Mouse (Mus musculus) layer of hippocampus, adult 2 months (tissue): ENCODE measurements around the gene Lsm3. TPM values are rescaled to one million over a fixed set of nuclear protein-coding genes. Genes with fewer than 3 reads are reported as not detected.

ENCODE experiments used
- DNase-seq, 2 experiments: peaks; one replicate each; pipeline ENCODE4 v3.0.0; 2022; ENCODE audit warnings: low spot score in 2 of 2
- H3K27ac ChIP-seq: fragments of 200-600 bp; 2 replicates; pipeline ENCODE4 v1.8.1; 2022
- H3K4me3 ChIP-seq: fragments of 200-600 bp; 2 replicates; pipeline ENCODE4 v1.8.1; 2022; ENCODE audit warnings: mild to moderate bottlenecking
- CTCF ChIP-seq: fragments of 200-600 bp; conservative IDR thresholded peaks from 2 replicates; pipeline ENCODE4 v1.8.1; 2022; ENCODE audit warnings: antibody characterized with exemption, mild to moderate bottlenecking, moderate library complexity
- total RNA-seq, 2 experiments: library from RNA; stranded (reverse); gene quantifications; 2 replicates each; pipeline ENCODE4 v1.2.3; 2021

Gene Lsm3
- total RNA-seq, 2 experiments from 2014 or later: 35.0 to 36.9 TPM

DNA sequence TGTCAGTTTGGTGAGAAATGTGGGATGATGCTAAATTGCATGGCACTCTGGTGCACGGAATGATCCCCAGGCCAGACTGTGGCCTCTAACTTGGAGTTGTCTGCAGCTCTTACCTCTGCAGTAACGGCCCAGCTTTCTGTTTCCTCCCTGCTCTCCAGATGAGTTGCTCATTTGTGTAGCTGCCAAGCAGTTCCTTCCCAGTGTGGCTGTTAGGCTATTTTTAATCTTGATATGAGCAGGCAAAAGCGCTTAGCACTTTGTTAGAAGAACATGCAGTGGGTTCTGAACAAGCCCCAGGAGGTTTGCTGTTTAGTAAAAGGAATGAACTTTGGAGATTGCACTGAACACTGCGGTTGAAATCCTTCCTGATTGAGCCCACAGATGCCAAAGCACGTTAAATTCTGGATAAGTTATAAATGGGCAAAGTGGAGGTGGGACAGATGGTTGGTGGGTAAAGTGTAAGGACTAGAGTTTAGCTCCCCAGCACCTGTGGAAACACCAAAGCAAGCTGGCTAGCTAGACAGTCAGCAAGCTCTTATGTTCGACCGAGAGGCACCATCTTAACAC lies 2.8 kb downstream of the Lsm3 start:
- no peak for TF ChIP-seq CTCF
- no peak overlapping the region for H3K27ac ChIP-seq
- DNase-seq: no peak
- H3K4me3 ChIP-seq: no peak overlapping the region

DNA sequence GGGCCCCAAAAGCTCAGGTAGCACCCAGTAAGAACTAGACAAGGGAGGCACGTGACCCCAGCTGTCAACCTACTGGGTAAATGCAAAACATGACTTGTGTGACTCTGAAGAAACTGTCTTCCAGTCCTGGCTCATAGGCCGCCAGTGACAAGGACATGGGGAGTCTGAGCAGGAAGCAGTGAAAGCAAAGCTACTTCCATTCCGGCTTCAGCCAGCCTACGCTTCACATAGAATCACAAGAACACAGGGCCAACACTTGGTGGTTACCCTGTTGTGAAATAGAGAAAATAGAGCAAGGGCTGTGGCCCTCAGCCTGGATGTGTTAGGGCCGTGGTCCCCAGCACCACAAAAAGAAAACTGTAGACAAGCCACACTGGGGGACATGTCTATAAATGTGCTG lies 7.1 kb downstream of the Lsm3 start:
- DNase-seq: no peak
- no peak overlapping the region for H3K27ac ChIP-seq
- no peak overlapping the region for H3K4me3 ChIP-seq
- TF ChIP-seq CTCF: no peak

GRCm38 (mm10) chr6:91525544-91525943 lies 9.8 kb downstream of the Lsm3 start:
- Histone ChIP-seq H3K27ac (no peak overlapping the region), H3K4me3 (no peak overlapping the region)
- DNase-seq: no peak
- TF ChIP-seq CTCF: no peak

GRCm38 (mm10) chr6:91527227-91527860 lies 11.6 kb downstream of the Lsm3 start:
- DNase-seq: peak; percentile 36 to 41
- H3K27ac ChIP-seq: 0 out of 2 replicates have a peak overlapping the region, but pooled peaks have one; percentile 33
- TF ChIP-seq CTCF: peak; percentile 90
- H3K4me3 ChIP-seq: no peak overlapping the region

GRCm38 (mm10) chr6:91528265-91528664 lies 12.5 kb downstream of the Lsm3 start:
- no peak for TF ChIP-seq CTCF
- Histone ChIP-seq H3K4me3 (no peak overlapping the region), H3K27ac (no peak overlapping the region)
- DNase-seq: no peak

DNA sequence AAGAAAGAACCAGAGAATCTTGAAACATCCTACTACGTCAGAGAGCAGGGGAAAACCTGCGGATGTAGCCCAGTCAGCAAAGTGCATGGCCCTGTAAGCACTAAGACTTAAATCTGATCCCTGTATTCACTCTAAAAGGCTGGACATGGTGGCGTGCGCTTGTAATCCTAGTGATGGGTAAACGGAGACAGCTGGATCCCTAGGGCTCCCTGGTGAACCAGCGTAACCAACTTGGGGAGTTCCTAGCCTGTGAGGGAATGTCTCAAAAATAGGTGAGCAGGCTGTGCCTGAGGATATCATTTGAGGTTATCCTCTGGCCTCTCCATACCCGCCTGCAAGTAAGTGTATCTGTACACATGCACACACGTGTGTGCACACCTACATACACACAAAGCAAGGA lies 14.9 kb downstream of the Lsm3 start:
- H3K27ac ChIP-seq: no peak overlapping the region
- H3K4me3 ChIP-seq: no peak overlapping the region
- no peak for DNase-seq
- TF ChIP-seq CTCF: no peak

DNA sequence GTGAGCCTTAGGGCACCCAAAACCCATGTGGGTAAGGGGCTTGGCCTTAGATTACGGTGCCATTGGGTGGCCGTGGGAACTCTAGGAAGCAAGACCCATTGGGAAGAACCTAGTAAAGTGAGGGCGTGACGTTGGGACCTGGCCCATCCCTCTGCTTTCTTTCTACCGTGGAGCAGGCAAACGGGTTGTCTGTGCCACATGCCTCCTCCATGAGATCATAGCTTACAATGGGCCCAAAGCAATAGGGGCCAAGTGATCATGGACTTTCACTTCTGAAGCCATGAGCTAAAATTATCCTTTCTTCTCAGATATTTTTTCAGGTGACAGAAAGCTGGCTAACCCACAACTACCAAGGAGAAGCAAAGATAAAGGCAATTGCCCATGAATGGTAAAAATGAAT lies 15.5 kb downstream of the Lsm3 start:
- no peak for DNase-seq
- Histone ChIP-seq H3K4me3 (no peak overlapping the region), H3K27ac (no peak overlapping the region)
- no peak for TF ChIP-seq CTCF

DNA sequence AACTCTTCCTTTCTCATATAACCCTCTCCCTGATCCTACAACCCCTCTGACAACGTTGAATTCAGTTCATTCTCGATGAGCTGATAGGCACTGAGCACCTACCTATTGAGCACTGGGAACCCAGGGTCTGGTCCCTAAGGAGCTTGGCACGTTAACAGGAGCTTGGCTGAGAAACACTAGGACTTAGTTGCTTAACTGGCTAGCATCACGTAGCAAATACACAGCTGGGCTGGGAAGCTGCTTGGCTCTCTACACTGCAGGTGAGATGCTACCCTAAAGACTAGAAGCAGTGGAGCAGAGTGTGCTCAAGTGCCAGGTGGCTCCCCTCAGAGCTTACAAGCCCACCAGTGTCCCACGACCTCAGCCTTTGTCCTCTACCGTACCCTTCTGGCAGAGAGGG lies 16.9 kb downstream of the Lsm3 start:
- Histone ChIP-seq H3K4me3 (no peak overlapping the region), H3K27ac (no peak overlapping the region)
- no peak for TF ChIP-seq CTCF
- DNase-seq: no peak

GRCm38 (mm10) chr6:91533359-91533758 lies 17.6 kb downstream of the Lsm3 start:
- no peak for TF ChIP-seq CTCF
- no peak for DNase-seq
- Histone ChIP-seq H3K27ac (no peak overlapping the region), H3K4me3 (no peak overlapping the region)

DNA sequence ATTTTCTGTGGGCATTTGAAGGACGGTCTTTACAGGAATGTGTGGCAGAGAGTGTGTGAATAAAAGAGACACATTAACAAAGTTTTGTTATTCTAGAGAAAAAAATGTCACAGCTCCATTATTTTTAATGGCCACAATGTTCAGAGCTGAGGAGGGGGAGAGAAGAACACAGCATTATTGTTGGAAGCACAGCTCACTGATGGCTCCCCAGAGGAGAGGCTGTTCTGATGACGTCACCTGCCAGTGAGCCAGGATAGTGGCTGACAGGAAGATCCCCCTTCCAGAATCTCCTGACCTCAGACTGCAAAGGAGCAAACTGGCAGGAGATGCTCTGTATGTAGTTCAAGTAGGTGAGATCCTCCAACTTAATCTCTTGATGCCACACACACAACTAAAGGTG lies 18.0 kb downstream of the Lsm3 start:
- H3K27ac ChIP-seq: no peak overlapping the region
- no peak for TF ChIP-seq CTCF
- DNase-seq: no peak
- no peak overlapping the region for H3K4me3 ChIP-seq

GRCm38 (mm10) chr6:91534268-91534667 lies 18.5 kb downstream of the Lsm3 start:
- Histone ChIP-seq H3K4me3 (no peak overlapping the region), H3K27ac (no peak overlapping the region)
- no peak for DNase-seq
- no peak for TF ChIP-seq CTCF

DNA sequence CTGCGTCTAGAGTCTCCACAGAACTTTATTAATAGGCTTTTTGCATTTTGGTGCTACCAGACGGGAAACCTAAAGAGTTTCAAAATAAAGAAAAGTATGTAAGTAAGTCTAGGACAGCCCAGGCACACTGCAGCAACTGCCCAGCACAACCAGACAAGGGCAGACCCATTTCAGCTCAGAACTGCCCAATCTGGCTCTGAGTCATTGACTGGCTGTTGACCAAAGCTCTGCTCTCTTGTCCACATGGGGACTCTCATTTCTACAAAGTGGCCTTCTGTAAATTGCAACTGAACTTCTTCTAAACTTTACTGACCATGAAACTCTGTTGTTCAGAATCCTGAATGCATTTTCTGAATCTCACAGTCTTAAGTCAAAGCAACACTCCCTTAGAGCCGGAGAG lies 19.5 kb downstream of the Lsm3 start:
- no peak overlapping the region for H3K4me3 ChIP-seq
- no peak overlapping the region for H3K27ac ChIP-seq
- no peak for TF ChIP-seq CTCF
- no peak for DNase-seq

DNA sequence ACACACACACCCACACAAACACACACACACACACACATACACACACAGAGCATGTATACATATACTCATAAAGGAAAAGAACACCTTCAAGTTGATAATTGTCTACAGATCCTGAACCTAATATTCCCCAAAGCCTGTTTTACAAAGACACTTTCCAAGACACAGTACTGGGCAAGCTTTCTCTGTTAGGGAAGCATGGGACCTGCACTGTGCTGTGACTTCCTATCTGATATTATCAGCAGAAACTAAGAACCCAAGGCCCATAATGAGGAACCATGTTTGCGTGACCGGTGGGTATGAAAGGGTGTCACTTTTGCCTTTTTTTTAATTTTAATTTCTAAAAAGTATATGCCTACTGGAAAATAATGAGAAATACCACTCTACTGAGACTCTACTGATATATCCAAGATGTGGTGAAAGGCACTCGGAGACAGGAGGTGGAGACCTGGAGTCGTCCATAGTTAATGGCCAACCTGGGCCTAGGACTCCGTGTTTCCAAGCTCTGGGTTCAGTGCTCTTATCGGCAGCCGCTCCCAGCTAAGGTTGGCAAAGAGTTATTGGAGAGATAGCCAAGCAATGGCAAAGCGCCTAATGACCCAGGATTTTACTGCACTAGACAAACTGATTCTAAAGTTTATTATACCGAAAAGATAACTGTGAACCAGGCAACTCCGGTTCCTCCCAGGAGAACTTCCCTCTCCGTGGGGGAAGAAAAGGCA lies 20.5 kb downstream of the Lsm3 start:
- no peak for DNase-seq
- no peak for TF ChIP-seq CTCF
- Histone ChIP-seq H3K27ac (no peak overlapping the region), H3K4me3 (no peak overlapping the region)

DNA sequence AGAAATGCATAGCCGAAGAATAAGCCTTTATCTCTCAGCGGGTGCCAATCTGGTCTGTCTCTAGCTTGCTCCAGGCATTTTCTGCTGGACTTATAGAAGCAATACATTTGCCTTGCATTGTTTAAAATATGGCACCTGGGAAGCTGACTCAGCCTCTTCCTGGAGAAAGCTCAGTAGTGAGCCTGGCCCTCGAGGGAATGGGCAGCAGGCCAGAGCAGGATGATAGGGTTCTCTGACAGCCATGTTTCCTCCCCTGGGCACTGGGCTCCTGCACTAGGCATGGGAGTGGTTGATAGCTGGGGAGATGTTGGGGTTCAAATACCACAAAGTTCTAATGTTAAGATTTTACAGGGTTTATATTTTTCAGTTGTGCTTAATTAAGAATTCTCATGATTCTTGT lies 25.5 kb downstream of the Lsm3 start:
- no peak overlapping the region for H3K27ac ChIP-seq
- DNase-seq: no peak
- TF ChIP-seq CTCF: no peak
- H3K4me3 ChIP-seq: no peak overlapping the region
